Mouse (Mus musculus) erythroblast, adult 5-6 weeks (primary cell): ENCODE measurements around the gene Rnf212. TPM values are rescaled to one million over a fixed set of nuclear protein-coding genes. Genes with fewer than 3 reads are reported as not detected.
"Not testable (repeated sequence)": the region's sequence is repeated elsewhere in the genome, so short reads cannot be mapped to it uniquely, and the experiment has no call there.

ENCODE experiments used
- ATAC-seq: replicated peaks from 2 replicates; pipeline ENCODE4 v1.8.0; 2016; ENCODE audit warnings: moderate number of reproducible peaks, mild to moderate bottlenecking, moderate TSS enrichment, inconsistent platforms; ENCODE audit not compliant: poor library complexity, low FRiP score, severe bottlenecking
- total RNA-seq, 2 experiments: library from RNA; stranded (forward) in 1 of 2; stranded (reverse) in 1 of 2; fragments of 150-400 nt in 1 of 2; fragments of 200-764, 138-1000 nt in 1 of 2; gene quantifications; 2 replicates each; pipeline versions ENCODE4 v1.2.3 to v1.2.4; 2015 to 2017; ENCODE audit warnings: low replicate concordance in 2 of 2

Gene Rnf212
- 2.5 TPM in 1 of 2 replicates, not detected in the other for total RNA-seq (2015; ENCODE audit: low replicate concordance)
- total RNA-seq (2017; ENCODE audit: low replicate concordance) = 3.1 and 5.5 TPM in 2 replicates

DNA sequence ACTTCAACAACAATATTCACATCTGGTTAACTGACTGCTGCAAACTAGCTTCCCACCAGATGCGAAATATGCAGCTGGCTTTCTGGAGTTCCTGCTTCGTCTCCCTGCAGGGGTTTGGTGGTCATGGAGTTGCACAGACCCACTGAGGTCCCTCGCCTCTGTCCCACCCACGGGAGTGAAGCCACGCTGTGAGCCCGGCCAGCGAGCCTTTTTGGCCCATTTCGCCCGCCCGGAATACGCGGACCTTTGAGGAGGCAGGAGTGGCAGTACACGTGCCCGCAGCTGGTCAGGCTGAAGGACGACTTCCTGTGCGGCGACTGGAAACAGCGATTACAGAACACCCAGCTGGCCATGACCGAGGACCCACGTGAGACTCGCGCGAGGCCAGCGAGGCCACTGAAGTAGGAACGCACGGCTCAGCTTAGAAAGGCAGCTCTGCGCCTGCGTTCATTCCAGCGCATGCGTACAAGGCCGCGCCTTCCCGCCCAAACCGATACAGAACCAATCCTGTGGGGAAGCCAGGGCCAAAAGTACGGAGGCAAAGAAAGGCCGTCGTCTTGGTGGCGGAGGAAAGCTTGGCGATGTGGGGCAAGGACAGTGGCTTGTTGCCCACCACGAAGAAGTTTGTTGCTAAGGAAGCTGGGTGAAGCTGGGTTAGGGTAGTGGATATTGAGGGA lies at the start of gene Rnf212:
TSS of gene Rnf212 (minus strand) at position 353 of the 677 bp plus-strand sequence.
- ATAC-seq = no peak

DNA sequence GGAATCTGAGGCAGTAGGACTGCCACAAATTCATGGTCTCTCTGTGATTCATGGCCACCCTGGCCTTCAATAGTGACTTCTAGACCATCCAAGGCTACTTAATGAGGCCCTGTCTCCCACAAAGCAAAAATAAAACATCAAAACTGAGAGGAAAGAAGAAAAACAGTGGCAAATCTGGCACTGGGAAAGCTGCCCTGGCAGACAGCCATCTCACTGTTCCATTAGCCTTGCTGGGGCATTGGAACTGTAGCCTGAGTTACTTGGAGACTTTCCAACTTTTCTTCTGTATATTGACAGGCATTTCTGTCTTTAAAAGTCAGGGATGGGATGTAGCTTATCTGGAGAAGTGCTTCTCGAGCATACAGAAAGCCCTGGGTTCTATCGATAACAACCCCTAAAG lies 48.5 kb upstream of the Rnf212 start:
- ATAC-seq = no peak

DNA sequence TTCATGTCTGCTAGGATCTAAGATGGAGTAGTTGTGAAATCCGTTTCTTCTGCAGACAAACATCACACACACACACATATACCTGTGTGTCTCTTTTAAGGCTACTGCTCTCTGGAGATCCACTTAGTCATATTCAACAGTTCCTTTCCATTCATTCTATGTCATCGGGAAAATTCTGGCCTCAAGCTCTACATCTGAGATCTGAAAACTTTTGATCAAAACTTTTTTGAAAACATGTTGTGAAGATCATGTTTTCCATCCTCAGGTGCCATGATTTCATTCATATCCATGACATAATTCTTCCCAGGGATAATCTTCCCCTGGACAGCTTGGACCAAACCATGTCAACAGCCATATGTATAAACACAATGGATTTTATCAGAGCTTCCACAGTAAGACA lies 34.0 kb upstream of the Rnf212 start, which contains the start of gene Vmn2r8:
TSS of gene Vmn2r8 (minus strand) at position 101 of the 400 bp plus-strand sequence.
- not testable (repeated sequence) for ATAC-seq

DNA sequence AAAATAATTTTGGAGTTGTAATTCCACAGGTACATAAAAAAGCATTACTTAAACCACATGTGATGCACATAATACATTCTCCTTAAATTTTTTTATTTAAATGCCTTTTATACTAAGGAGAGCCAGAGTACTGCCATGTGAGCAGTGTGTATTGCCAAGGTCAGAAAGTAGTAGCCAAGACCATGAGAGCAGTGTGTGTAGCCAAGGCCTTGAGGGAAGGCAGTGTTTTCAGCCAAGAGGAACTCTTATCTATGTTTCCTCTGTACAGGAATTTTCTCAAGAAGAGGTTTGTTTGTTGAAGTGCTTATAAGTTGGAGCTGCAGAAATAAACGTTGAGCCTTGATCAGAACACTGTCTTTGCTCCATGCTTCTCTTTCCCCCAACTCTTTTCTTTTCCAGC lies 28.9 kb upstream of the Rnf212 start:
- ATAC-seq = no peak

DNA sequence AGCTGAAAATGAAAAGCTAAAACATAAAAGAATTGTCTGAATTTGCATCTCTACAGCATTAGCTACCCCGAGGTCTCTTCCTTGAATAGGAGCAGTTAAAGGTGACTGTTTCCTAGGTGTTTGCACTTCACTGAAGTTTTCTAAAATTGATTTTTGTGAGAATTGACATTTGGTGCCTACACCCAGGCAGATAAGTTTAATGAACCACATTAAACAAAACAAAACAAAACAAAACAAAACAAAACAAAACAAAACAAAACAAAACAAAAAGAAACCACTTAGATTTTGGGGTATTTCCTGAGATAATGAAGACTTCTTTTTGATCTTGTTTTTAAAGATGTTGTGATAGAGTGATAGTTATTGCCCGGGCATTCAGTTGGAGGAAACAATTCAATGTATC lies 20.5 kb upstream of the Rnf212 start, which contains the start of gene Tmed11:
TSS of gene Tmed11 (minus strand) at position 101 of the 400 bp plus-strand sequence.
- ATAC-seq = not testable (repeated sequence)

DNA sequence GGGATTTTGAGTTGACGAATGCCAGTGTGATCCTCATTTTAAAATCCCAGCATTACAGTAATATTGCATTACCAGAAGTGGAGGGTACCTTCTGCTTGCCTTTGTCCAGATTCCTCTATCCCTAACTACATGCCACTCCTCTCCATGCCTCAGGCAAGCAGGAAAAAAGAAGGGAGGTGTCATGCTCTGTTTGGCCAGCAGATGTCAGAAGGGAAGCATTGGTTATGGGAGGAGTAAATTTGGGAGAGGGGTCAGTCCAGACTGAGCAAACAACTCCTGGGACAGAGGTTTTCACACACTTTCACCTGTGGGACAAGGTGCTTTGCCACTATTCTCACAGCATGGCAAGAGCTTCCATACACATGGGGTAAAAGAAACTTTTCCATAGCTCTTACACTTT lies 15.6 kb upstream of the Rnf212 start:
- not testable (repeated sequence) for ATAC-seq

DNA sequence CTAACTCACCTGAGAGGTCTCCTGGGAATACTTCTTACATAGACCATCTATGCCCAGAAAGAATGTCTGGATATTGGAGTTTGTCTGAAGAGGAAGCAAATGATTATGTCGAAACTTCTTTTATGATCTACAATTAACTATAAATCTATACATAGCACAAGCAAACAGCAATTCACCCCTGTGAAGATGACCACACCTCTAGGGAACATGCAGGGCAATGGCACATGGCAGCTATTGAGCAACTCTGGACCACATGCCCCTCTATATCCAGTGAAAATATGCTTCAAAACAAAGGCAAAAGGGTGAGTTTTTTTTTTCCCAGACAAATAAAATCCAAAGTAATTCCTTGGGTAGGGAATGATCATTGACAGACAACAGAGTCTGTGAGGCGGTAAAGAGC lies 14.8 kb downstream of the Rnf212 start:
- ATAC-seq = no peak

DNA sequence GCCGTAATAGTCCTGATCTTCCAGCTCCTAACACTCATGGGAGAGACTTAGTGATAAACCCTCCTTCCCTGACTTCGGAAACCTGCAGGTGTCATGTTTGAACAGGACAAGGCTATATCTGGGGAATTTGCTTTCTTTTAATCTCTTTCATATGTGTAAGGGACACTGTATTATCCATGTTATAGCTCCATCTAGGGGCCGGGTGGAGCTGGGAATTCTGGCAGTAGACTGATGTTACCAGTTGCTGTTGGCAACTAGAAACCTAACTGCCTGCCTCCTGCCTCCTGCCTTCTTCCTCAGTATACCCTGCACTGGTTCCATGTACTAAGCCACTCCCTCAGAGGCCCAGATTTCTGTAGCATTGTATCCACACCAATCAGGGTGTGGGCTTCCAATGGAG lies 16.4 kb downstream of the Rnf212 start:
- peak; percentile 71 for ATAC-seq

DNA sequence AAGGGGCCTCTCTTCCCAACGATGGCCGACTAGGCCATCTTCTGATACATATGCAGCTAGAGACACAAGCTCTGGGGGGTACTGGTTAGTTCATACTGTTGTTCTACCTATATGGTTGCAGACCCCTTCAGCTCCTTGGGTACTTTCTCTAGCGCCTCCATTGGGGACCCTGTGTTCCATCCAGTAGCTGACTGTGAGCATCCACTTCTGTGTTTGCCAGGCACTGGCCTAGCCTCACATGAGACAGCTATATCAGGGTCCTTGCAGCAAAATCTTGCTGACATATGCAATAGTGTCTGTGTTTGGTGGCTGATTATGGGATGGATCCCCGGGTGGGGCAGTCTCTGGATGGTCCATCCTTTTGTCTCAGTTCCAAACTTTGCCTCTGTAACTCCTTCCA lies 23.5 kb downstream of the Rnf212 start:
- not testable (repeated sequence) for ATAC-seq

DNA sequence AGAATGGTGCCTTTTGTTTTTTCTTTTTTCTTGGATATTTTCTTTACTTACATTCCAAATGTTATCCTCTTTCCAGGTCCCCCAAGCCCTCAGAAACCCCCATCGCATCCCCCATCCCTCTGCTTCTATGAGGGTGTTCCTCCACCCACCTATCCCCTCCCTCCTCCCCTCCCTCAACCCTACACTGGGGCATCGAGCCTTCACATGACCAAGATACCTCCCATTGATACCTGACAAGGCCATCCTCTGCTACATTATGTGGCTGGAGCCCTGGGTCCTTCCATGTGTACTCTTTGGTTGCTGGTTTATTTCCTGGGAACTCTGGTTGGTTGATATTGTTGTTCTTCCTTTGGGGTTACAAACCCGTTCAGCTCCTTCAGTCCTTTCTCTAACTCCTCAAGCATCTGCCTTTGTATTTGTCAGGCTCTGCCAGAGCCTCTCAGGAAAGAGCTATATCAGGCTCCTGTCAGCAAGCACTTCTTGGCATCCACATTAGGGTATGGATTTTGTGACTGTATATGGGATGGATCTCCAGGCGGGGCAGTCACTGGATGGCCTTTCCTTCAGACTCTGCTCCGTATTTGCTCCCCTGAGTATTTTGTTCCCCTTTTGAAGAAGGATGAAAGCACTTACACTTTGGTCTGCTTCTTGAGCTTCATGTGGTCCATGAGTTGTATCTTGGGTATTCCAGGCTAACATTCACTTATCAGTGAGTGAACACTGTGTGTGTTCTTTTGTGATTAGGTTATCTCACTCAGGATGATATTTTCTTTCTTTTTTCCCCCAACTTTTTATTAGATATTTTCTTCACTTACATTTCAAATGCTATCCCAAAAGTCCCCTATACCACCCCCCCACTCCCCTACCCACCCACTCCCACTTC lies 24.2 kb downstream of the Rnf212 start:
- ATAC-seq = peak; percentile 71; the same call in 1 of the 2 replicates

DNA sequence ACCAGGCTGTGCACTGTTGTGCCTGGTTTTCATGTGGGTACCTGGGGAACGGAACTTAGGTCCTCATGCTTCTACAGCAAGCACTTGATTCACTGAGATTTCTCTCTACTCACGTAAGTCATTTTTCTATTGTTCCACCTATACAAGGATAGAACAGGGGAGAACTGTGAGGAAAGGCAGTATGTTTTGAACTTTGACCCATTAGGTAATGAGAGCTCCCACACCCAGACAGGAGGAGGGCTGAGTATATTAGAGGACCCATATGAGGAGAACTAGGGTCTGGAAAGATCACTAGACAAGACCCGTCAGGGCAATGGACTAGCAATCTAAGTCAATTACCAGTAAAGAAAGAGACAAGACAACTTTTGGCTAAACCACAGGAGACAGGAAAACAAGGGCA lies 30.2 kb downstream of the Rnf212 start:
- ATAC-seq = no peak

DNA sequence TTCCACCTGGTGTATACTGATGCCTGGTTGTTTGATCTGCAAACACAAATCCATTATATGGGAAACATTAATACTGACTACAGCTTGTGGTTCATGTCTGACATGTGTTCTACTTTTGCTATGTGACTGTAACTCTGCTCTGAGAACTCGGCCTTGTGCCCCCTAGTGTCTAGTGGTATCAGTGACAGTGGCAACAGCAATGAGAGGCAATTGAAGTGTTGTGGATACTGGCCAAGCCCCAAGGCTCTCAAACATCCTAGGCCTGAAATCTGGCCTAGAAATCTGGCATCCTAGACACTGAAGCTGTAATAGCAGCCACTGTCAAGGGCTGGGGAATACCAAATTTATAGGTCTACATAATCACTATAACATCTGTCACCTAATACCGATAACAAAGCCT lies 30.9 kb downstream of the Rnf212 start:
- peak; percentile 60; the same call in 1 of the 2 replicates for ATAC-seq

DNA sequence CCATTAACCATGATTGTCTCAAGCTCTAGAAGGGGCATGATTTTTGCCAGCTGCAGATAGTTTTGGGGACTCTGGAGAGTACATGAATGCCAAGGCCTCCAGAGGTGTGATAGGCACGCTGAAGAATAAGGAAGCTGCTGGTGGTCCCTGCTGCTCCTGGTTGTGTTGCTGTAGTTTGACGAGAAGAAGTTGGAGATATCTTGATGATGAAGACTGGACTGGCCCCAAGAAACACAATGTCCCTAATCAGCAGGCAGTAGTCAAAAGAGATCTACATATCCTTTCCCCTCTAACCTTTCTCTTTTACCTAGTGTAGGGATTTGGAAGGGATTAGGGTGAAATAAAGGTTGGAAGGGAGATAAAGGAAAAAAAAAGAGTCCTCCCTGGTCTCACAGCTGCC lies 32.2 kb downstream of the Rnf212 start:
- no peak for ATAC-seq

DNA sequence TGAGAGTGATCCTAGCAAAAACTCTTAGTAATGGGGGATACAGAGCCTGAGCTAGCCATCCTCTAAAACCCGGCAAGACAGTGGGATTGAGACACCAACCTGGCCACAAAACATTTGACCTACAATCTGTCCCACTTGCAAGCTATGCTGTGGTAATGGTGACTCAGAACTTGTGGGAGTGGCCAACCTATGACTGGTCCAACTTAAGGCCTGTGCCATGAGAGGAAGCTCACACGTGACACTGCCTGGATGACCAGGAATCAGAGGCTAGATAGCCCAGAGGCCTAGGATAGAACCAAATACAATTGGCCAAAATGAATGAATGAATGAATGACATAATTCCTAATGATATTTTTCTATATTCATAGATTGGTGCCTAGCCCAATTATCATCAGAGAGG lies 32.9 kb downstream of the Rnf212 start:
- no peak for ATAC-seq

DNA sequence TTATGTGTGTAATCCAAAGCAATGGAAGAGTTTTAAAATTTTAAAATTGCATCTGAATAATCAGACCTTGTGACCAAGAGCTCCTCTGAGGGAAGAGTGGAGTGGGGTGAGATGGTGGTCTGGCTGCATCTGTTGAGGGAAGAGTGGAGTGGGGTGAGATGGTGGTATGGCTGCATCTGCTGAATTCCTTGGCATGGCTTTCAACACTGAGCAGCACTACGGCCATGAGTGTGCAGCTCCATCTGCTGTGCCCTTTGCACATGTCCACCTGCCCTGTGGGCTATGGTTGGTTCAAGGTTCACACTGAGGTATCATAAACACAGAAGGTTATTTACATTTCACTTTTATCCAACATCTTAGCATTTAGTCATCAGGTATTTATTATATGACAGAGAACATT lies 47.4 kb downstream of the Rnf212 start:
- no peak for ATAC-seq

DNA sequence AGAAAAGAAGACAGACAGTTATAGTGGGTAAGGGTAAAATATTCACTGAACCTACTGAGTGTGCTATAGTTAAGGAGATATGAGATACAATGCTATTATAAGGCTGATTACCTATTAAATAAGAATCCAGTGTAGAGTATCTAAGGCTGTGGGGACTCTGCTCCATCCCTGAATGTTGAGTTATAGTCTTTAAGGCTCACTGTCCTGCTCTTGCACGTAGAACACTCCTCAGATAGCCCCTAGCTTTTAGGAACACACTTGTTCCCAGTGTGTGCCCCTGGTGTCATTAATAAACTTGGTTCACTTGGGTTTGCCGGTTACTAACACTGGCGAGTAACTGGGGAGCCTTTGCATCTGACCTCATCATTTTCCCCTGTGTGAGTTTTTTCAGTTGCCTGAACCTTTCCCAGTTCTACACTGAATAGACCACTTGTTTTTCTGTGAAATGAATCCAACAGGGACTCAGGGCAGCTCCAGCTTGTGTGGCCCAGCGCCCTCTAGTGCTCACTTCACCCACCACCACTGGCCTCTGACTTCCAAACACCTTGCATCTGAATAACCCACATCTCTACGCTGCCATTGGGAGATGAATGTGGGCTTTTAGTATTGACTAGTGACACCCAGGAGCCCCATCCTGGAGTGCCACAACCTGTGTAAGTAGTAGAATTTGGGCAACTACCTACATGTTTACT lies 48.1 kb downstream of the Rnf212 start:
- peak; percentile 86 for ATAC-seq

DNA sequence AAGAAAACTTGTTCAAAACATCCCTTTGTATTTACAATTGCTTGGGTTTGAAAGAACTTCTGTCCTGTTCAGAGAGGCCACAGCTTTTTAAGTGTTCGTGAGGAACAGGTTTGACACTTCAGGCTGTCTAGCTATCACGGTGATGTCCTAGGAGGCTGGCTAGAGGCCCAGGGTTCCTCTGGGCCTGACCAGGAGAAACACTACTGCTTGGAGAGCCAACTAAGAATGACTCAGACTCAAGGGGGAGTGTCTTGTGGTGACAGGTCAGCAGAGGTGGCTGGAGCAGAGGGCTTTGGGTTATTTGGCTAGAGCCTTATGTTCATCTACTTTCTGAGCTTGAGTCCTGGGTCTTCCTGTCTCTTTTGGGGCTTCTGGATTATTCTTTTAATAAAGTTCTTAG lies 50.8 kb downstream of the Rnf212 start:
- ATAC-seq = 0 out of 2 replicates have a peak, but pooled peaks have one; percentile 38

DNA sequence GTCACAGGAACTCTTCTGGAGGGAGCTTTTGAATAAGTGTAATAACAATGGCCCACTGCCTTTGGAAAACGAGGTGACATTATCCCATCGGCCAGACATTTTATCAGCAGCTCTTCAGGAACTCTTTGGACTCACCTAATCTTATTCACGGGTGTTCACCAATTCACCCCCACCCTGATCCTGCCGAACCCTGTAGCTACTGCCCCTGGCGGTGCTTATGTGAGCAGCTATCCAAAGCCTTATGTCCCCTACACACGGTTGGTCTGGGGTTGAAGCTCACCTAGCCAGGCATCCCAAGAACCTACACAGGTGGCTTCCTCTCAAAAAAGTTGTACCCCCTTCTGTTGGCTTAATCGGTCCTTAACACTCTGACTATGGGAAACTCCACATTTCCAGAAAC lies 55.0 kb downstream of the Rnf212 start:
- ATAC-seq = peak; percentile 46; the same call in 1 of the 2 replicates

DNA sequence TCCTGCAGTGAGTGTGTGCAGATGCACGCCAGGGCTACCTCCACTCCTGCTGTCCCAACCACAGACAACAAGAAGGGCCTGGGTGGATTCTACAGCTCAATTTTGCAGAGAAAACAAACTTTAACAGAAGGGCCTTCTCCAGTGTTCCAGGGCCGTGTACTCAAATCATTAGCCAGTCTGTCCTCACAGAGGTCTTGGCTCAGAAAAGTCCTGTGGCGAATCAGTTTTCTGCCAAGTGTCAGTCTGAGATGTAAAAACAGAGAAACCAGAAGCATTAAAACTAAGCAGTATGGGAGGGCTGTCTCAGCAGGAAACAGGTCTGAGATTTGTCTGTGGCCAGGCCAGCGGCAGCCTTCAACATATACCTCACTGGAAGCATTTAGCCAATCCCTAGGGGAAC lies 56.7 kb downstream of the Rnf212 start:
- ATAC-seq = no peak

DNA sequence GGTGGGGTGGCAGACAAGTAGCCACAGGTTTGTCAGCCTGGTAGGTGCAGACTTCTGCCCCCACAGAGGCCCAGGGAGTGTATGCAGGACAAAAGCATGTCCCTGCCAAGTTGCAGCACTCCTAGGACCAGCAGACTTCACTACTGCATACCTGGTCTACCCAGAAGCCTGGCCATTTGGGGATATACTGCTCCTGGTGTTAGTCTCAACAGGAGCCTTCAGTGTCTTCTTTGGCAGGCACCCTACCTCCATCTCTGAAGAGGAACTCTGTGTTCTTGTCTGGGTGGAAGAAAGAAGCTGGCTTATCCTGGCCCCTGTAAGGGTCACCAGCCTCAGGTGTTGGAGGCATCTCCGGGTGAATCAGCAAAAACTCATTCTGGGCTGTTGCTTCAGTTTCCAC lies 58.8 kb downstream of the Rnf212 start:
- ATAC-seq = no peak
